Mouse (Mus musculus) MEL (cell line): Measurements from ENCODE around the gene Fam219b. TPM values are rescaled to one million over a fixed set of nuclear protein-coding genes. Genes with fewer than 3 reads are reported as not detected.

ENCODE experiments used
- DNase-seq: peaks from one replicate; pipeline ENCODE4 v3.0.0; 2011; ENCODE audit warnings: low read depth, low spot score
- H3K27ac ChIP-seq: 2 replicates; pipeline ENCODE4 v1.5.1; 2012; ENCODE audit warnings: low read depth, mild to moderate bottlenecking, control low read depth, low read length, moderate library complexity; ENCODE audit not compliant: control insufficient read depth
- H3K27me3 ChIP-seq, 2 experiments: fragments of 150-350 bp in 1 of 2; sonication (generic) in 1 of 2; 2 replicates each; pipeline ENCODE4 v1.6.1; 2012; ENCODE audit warnings: low read length in 2 of 2, mild to moderate bottlenecking in 2 of 2, improper control_type of control experiment in 1 of 2, moderate library complexity in 1 of 2; ENCODE audit not compliant: insufficient read depth in 2 of 2, control insufficient read depth in 1 of 2
- H3K36me3 ChIP-seq, 2 experiments: 2 replicates each; pipeline ENCODE4 v1.6.1; 2012 to 2014; ENCODE audit warnings: low read length in 2 of 2, improper control_type of control experiment in 1 of 2, inconsistent platforms in 1 of 2, mild to moderate bottlenecking in 1 of 2; ENCODE audit not compliant: insufficient read depth in 2 of 2, control insufficient read depth in 1 of 2
- H3K4me1 ChIP-seq, 2 experiments: fragments of 150-350 bp in 1 of 2; sonication (generic) in 1 of 2; 2 replicates each; pipeline ENCODE4 v1.6.1; 2012; ENCODE audit warnings: low read length in 2 of 2, improper control_type of control experiment in 1 of 2, mild to moderate bottlenecking in 1 of 2; ENCODE audit not compliant: insufficient read depth in 2 of 2, control insufficient read depth in 1 of 2
- H3K4me3 ChIP-seq, 2 experiments: fragments of 150-350 bp in 1 of 2; sonication (generic) in 1 of 2; 2 replicates each; pipeline ENCODE4 v1.5.1; 2012; ENCODE audit warnings: low read depth in 2 of 2, low read length in 2 of 2, mild to moderate bottlenecking in 2 of 2, moderate library complexity in 2 of 2, control low read depth in 1 of 2, improper control_type of control experiment in 1 of 2; ENCODE audit not compliant: control insufficient read depth in 1 of 2, insufficient read depth in 1 of 2
- H3K79me2 ChIP-seq: 2 replicates; pipeline ENCODE4 v1.6.1; 2012; ENCODE audit warnings: mild to moderate bottlenecking, low read length, moderate library complexity; ENCODE audit not compliant: control insufficient read depth, poor library complexity, insufficient read depth
- H3K9ac ChIP-seq: 2 replicates; pipeline ENCODE4 v1.6.1; 2012; ENCODE audit warnings: low read depth, mild to moderate bottlenecking, control low read depth, low read length, moderate library complexity; ENCODE audit not compliant: control insufficient read depth, poor library complexity, severe bottlenecking
- H3K9me3 ChIP-seq: fragments of 150-350 bp; sonication (generic); replicated peaks from 2 replicates; pipeline ENCODE4 v1.6.1; 2012; ENCODE audit warnings: mild to moderate bottlenecking, low read length, improper control_type of control experiment, moderate library complexity; ENCODE audit not compliant: insufficient read depth
- ELF1 ChIP-seq: IDR thresholded peaks from 2 replicates; pipeline ENCODE4 v1.6.1; 2014; ENCODE audit warnings: low read depth, mild to moderate bottlenecking, inconsistent platforms, low read length, improper control_type of control experiment, moderate library complexity
- EP300 ChIP-seq, 2 experiments: IDR thresholded peaks; 2 replicates each; pipeline ENCODE4 v1.6.1; 2011; ENCODE audit warnings: improper control_type of control experiment in 2 of 2, low read length in 2 of 2, low read depth in 1 of 2, mild to moderate bottlenecking in 1 of 2
- GABPA ChIP-seq: IDR thresholded peaks from 2 replicates; pipeline ENCODE4 v1.6.1; 2012; ENCODE audit warnings: low read depth, mild to moderate bottlenecking, inconsistent platforms, low read length, improper control_type of control experiment, moderate library complexity
- HCFC1 ChIP-seq: IDR thresholded peaks from 2 replicates; pipeline ENCODE4 v1.6.1; 2012; ENCODE audit warnings: low read depth, mild to moderate bottlenecking, inconsistent platforms, low read length, improper control_type of control experiment, moderate library complexity
- JUND ChIP-seq: IDR thresholded peaks from 2 replicates; pipeline ENCODE4 v1.6.1; 2011; ENCODE audit warnings: low read depth, mild to moderate bottlenecking, improper control_type of control experiment, low read length
- MAX ChIP-seq: IDR thresholded peaks from 2 replicates; pipeline ENCODE4 v1.6.1; 2011; ENCODE audit warnings: low read length, improper control_type of control experiment
- MAZ ChIP-seq: IDR thresholded peaks from 2 replicates; pipeline ENCODE4 v1.6.1; 2012; ENCODE audit warnings: low read depth, mild to moderate bottlenecking, inconsistent platforms, low read length, improper control_type of control experiment
- MEF2A ChIP-seq: IDR thresholded peaks from 2 replicates; pipeline ENCODE4 v1.6.1; 2014; ENCODE audit warnings: low read depth, mild to moderate bottlenecking, inconsistent platforms, low read length, improper control_type of control experiment; ENCODE audit not compliant: poor library complexity, insufficient replicate concordance, severe bottlenecking; ENCODE audit errors: extremely low read depth
- NELFE ChIP-seq: IDR thresholded peaks from 2 replicates; pipeline ENCODE4 v1.6.1; 2011; ENCODE audit warnings: low read depth, low read length, improper control_type of control experiment
- NRF1 ChIP-seq: IDR thresholded peaks from 2 replicates; pipeline ENCODE4 v1.6.1; 2014; ENCODE audit warnings: low read depth, mild to moderate bottlenecking, inconsistent platforms, low read length, improper control_type of control experiment, moderate library complexity; ENCODE audit not compliant: poor library complexity, insufficient read depth, severe bottlenecking
- SIN3A ChIP-seq: IDR thresholded peaks from 2 replicates; pipeline ENCODE4 v1.6.1; 2012; ENCODE audit warnings: low read length, improper control_type of control experiment, inconsistent platforms
- UBTF ChIP-seq: IDR thresholded peaks from 2 replicates; pipeline ENCODE4 v1.6.1; 2012; ENCODE audit warnings: low read depth, mild to moderate bottlenecking, inconsistent platforms, low read length, improper control_type of control experiment, moderate library complexity, borderline replicate concordance; ENCODE audit not compliant: insufficient read depth
- USF2 ChIP-seq, 2 experiments: IDR thresholded peaks; 2 replicates each; pipeline ENCODE4 v1.6.1; 2011 to 2012; ENCODE audit warnings: improper control_type of control experiment in 2 of 2, low read length in 2 of 2, borderline replicate concordance in 1 of 2, inconsistent platforms in 1 of 2, low read depth in 1 of 2, mild to moderate bottlenecking in 1 of 2; ENCODE audit not compliant: insufficient read depth in 1 of 2
- ZC3H11A ChIP-seq: IDR thresholded peaks from 2 replicates; pipeline ENCODE4 v1.6.1; 2012; ENCODE audit warnings: low read depth, mild to moderate bottlenecking, inconsistent platforms, low read length, improper control_type of control experiment
- ZNF384 ChIP-seq: IDR thresholded peaks from 2 replicates; pipeline ENCODE4 v1.6.1; 2012; ENCODE audit warnings: low read depth, mild to moderate bottlenecking, inconsistent platforms, low read length, improper control_type of control experiment
- polyA plus RNA-seq, 2 experiments: library from polyadenylated mRNA; stranded (reverse) in 1 of 2; unstranded in 1 of 2; fragments of >175 nt in 1 of 2; fragments of >200 nt in 1 of 2; gene quantifications; 2 replicates each; pipeline versions ENCODE4 v1.2.1 to v1.2.4; 2012; ENCODE audit warnings: low replicate concordance in 2 of 2, low read depth in 1 of 2; ENCODE audit not compliant: insufficient read length in 2 of 2, insufficient read depth in 1 of 2, missing spikeins in 1 of 2
- total RNA-seq: library from RNA; depleted of rRNA; stranded (reverse); fragments of 300-350 nt; gene quantifications from 2 replicates; pipeline ENCODE4 v1.2.3, GENCODE M21; 2012

The Fam219b gene
- total and polyA plus RNA-seq, 3 experiments, result 12.8 to 16.4 TPM; not detected in 1

- Histone ChIP-seq H3K9me3 (no peaks in the 10 kb centered on the region), H3K9ac (peak overlapping the region; percentile 92), H3K36me3 (peaks cover 12 to 13% of the 10 kb centered on the region in 2 experiments), H3K4me3 (peak overlapping the region in 1 of 2 experiments; percentile 97; a peak in 2 of 4 replicates), H3K27me3 (no peaks in the 10 kb centered on the region), H3K4me1 (peaks cover 5% of the 10 kb centered on the region in 2 experiments; a peak in 3 of 4 replicates), H3K27ac (no peak overlapping the region), H3K79me2 (peaks cover 16% of the 10 kb centered on the region)
- DNase-seq, result no peak
- TF ChIP-seq JUND (no peak), ZNF384 (0 out of 2 replicates have a peak, but pooled peaks have one; percentile 3), ZC3H11A (no peak)
Measured at GRCm38 (mm10) chr9:57536362-57536761, 966 bp upstream of the Fam219b start.

- Histone ChIP-seq H3K9ac (peak overlapping the region; percentile 92), H3K27me3 (no peaks in the 10 kb centered on the region), H3K9me3 (no peaks in the 10 kb centered on the region), H3K27ac (peak overlapping the region; percentile 77), H3K79me2 (peaks cover 16% of the 10 kb centered on the region), H3K4me3 (peak overlapping the region; percentile 94 to 97), H3K36me3 (peaks cover 8 to 12% of the 10 kb centered on the region in 2 experiments), H3K4me1 (peaks cover 5% of the 10 kb centered on the region in 2 experiments; a peak in 3 of 4 replicates)
- no peak for DNase-seq
- TF ChIP-seq MEF2A, result peak; percentile 6; the same call in 1 of the 2 replicates
- TF ChIP-seq NRF1, result no peak
- TF ChIP-seq HCFC1, result peak; percentile 33; the same call in 1 of the 2 replicates
- peak; percentile 33; the same call in 1 of the 2 replicates for TF ChIP-seq SIN3A
- no peak for TF ChIP-seq ELF1
- 0 out of 2 replicates have a peak, but pooled peaks have one; percentile 10 for TF ChIP-seq MAZ
- 0 out of 4 replicates have a peak, but pooled peaks of 1 of the 2 experiments have one; percentile 0 for TF ChIP-seq EP300 (IDR thresholded peaks at IDR 0.05; ENCODE audit: low read depth in 1 of 2, low read length in 2 of 2)
- TF ChIP-seq UBTF, result no peak
- no peak for TF ChIP-seq NELFE
- TF ChIP-seq MAX, result 0 out of 2 replicates have a peak, but pooled peaks have one; percentile 4
- no peak for TF ChIP-seq USF2 (IDR thresholded peaks at IDR 0.05; ENCODE audit: borderline replicate concordance in 1 of 2, insufficient read depth in 1 of 2, low read depth in 1 of 2, low read length in 2 of 2)
- no peak for TF ChIP-seq GABPA
- no peak for TF ChIP-seq ZC3H11A
Measured at GRCm38 (mm10) chr9:57537728-57538181, 427 bp downstream of the Fam219b start.
